In the genomic region with DNA sequence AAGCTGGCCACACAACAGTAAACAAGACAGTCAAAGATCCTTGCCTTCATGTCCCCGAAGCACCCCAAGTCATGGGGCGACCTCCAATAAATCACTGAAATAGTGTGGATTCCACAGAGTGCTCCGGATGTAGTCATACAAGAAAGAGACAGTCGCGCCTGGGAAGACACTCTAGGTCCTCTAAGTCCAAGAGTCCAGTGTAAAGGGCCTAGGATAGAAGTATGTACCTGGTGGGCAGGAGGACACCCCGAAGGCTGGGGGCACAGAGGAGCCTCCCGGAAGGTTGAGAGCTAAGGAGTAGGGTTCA, we compare ENCODE assay signal across 9 mouse cellular contexts. TPM values are rescaled to one million over a fixed set of nuclear protein-coding genes. Genes with fewer than 3 reads are reported as not detected.
DNase-seq lines count a peak whose midpoint lies in the region; ATAC-seq and TF ChIP-seq lines count a peak whose summit lies in the region.
"Had no signal": no experiment of that assay in that cellular context is flagged by ENCODE, and none has a peak within 500 bp of the region (broad histone marks: within the 10 kb centered on the region; RNA-seq: fewer than 3 reads in every experiment).

No protein-coding gene starts in this region.

- H3K4me1 ChIP-seq in forebrain, embryonic 10.5 days, result peaks cover 18% of the 10 kb centered on the region
- peaks cover 13% of the 10 kb centered on the region for H3K4me1 ChIP-seq in forebrain, embryonic 14.5 days (ENCODE audit: control insufficient read depth, insufficient read depth, low read length)
- peaks cover 6% of the 10 kb centered on the region for H3K4me1 ChIP-seq in limb, embryonic 12.5 days (replicated peaks)
- peaks cover 11% of the 10 kb centered on the region for H3K4me1 ChIP-seq in limb, embryonic 10.5 days
- H3K4me1 ChIP-seq in hindbrain, embryonic 15.5 days (replicated peaks), result peaks cover 12% of the 10 kb centered on the region
- H3K4me1 ChIP-seq in midbrain, postnatal 0 days (ENCODE audit: insufficient read depth, low read length), result no peaks in the 10 kb centered on the region
- H3K4me1 ChIP-seq in thymus, adult 2 months (replicated peaks; ENCODE audit: control insufficient read depth, insufficient read depth, low read length), result peaks cover 5% of the 10 kb centered on the region

- TF ChIP-seq POLR2A in thymus, adult 2 months (IDR thresholded peaks at IDR 0.05; ENCODE audit: control insufficient read depth, extremely low read depth, insufficient read depth, low read length, poor library complexity), result no peak

- H3K27ac ChIP-seq in forebrain, embryonic 10.5 days, result no peak overlapping the region
- no peak overlapping the region for H3K27ac ChIP-seq in forebrain, embryonic 14.5 days (ENCODE audit: low read depth, low read length)
- no peak overlapping the region for H3K27ac ChIP-seq in limb, embryonic 12.5 days
- H3K27ac ChIP-seq in limb, embryonic 10.5 days, result no peak overlapping the region
- peak overlapping the region; percentile 76 for H3K27ac ChIP-seq in hindbrain, embryonic 15.5 days (replicated peaks)
- H3K27ac ChIP-seq in midbrain, postnatal 0 days (ENCODE audit: low read depth, low read length), result peak overlapping the region; percentile 67; the same call in 1 of the 2 replicates
- no peak overlapping the region for H3K27ac ChIP-seq in thymus, adult 2 months (ENCODE audit: control insufficient read depth, insufficient read depth, low read length)

- no peak overlapping the region for H3K9ac ChIP-seq in forebrain, embryonic 14.5 days (ENCODE audit: low read length)
- H3K9ac ChIP-seq in limb, embryonic 12.5 days (replicated peaks), result no peak overlapping the region
- no peak overlapping the region for H3K9ac ChIP-seq in hindbrain, embryonic 15.5 days
- H3K9ac ChIP-seq in midbrain, postnatal 0 days (replicated peaks; ENCODE audit: low read length, poor library complexity, severe bottlenecking), result no peak overlapping the region

- ATAC-seq in forebrain, embryonic 14.5 days, result no peak
- peak; percentile 34; the same call in 1 of the 2 replicates for ATAC-seq in limb, embryonic 12.5 days (ENCODE audit: insufficient number of reproducible peaks, insufficient read depth, low FRiP score, low TSS enrichment, low read depth)
- ATAC-seq in hindbrain, embryonic 15.5 days (ENCODE audit: low FRiP score, low read depth), result no peak; the same call in 1 of the 2 replicates
- no peak for ATAC-seq in midbrain, postnatal 0 days (ENCODE audit: low FRiP score)

- WGBS in forebrain, embryonic 10.5 days, result 52% methylated on average over 7 of the region's 7 CpGs
- 58% methylated on average over 7 of the region's 7 CpGs for WGBS in forebrain, embryonic 14.5 days
- WGBS in limb, embryonic 12.5 days, result 50% methylated on average over 7 of the region's 7 CpGs
- 53% methylated on average over 7 of the region's 7 CpGs for WGBS in limb, embryonic 10.5 days
- 52% methylated on average over 7 of the region's 7 CpGs for WGBS in hindbrain, embryonic 15.5 days
- WGBS in midbrain, postnatal 0 days, result 54% methylated on average over 7 of the region's 7 CpGs
- WGBS in thymus, adult 2 months, result 74% methylated on average over 7 of the region's 7 CpGs

- no peaks in the 10 kb centered on the region for H3K9me3 ChIP-seq in forebrain, embryonic 10.5 days
- no peaks in the 10 kb centered on the region for H3K9me3 ChIP-seq in forebrain, embryonic 14.5 days (replicated peaks; ENCODE audit: control insufficient read depth, low read length)
- no peaks in the 10 kb centered on the region for H3K9me3 ChIP-seq in limb, embryonic 12.5 days
- H3K9me3 ChIP-seq in limb, embryonic 10.5 days (replicated peaks), result no peaks in the 10 kb centered on the region
- H3K9me3 ChIP-seq in hindbrain, embryonic 15.5 days, result no peaks in the 10 kb centered on the region
- H3K9me3 ChIP-seq in midbrain, postnatal 0 days (ENCODE audit: low read length), result no peaks in the 10 kb centered on the region

- no peak for DNase-seq in forebrain, embryonic 10.5 days (ENCODE audit: extremely low spot score, low spot score)
- no peak for DNase-seq in forebrain, embryonic 14.5 days (ENCODE audit: low spot score)
- no peak for DNase-seq in limb, embryonic 10.5 days (ENCODE audit: low spot score)
- DNase-seq in midbrain, postnatal 0 days (ENCODE audit: low spot score), result no peak
- no peak for DNase-seq in thymus, adult 2 months
- no peak for DNase-seq in right cerebral cortex, postnatal 36 days (ENCODE audit: low spot score in 2 of 2)

- peaks cover 10% of the 10 kb centered on the region for H3K27me3 ChIP-seq in forebrain, embryonic 10.5 days (ENCODE audit: poor library complexity, severe bottlenecking)
- H3K27me3 ChIP-seq in forebrain, embryonic 14.5 days (replicated peaks; ENCODE audit: control insufficient read depth, insufficient read depth, low read length), result no peaks in the 10 kb centered on the region
- H3K27me3 ChIP-seq in limb, embryonic 12.5 days, result no peaks in the 10 kb centered on the region
- H3K27me3 ChIP-seq in limb, embryonic 10.5 days (ENCODE audit: low read depth, poor library complexity, severe bottlenecking), result 0 out of 2 replicates have a peak, but pooled peaks cover 6% of the 10 kb centered on the region
- H3K27me3 ChIP-seq in hindbrain, embryonic 15.5 days, result no peaks in the 10 kb centered on the region
- H3K27me3 ChIP-seq in midbrain, postnatal 0 days (ENCODE audit: insufficient read depth, low read length), result no peaks in the 10 kb centered on the region
- no peaks in the 10 kb centered on the region for H3K27me3 ChIP-seq in thymus, adult 2 months (ENCODE audit: control insufficient read depth, insufficient read depth, low read length)

- no peaks in the 10 kb centered on the region for H3K36me3 ChIP-seq in forebrain, embryonic 10.5 days (replicated peaks)
- H3K36me3 ChIP-seq in forebrain, embryonic 14.5 days (ENCODE audit: control insufficient read depth, insufficient read depth, low read length), result peaks cover 51% of the 10 kb centered on the region
- H3K36me3 ChIP-seq in limb, embryonic 12.5 days, result peaks cover 16% of the 10 kb centered on the region; the same call in 1 of the 2 replicates
- H3K36me3 ChIP-seq in limb, embryonic 10.5 days, result no peaks in the 10 kb centered on the region
- H3K36me3 ChIP-seq in hindbrain, embryonic 15.5 days, result peaks cover 41% of the 10 kb centered on the region
- peaks cover 33% of the 10 kb centered on the region for H3K36me3 ChIP-seq in midbrain, postnatal 0 days (ENCODE audit: insufficient read depth, low read length)
- H3K36me3 ChIP-seq in thymus, adult 2 months (ENCODE audit: control insufficient read depth, insufficient read depth, low read length), result no peaks in the 10 kb centered on the region

- TF ChIP-seq CTCF in midbrain, postnatal 0 days (IDR thresholded peaks at IDR 0.05), result no peak
- no peak for TF ChIP-seq CTCF in thymus, adult 2 months (IDR thresholded peaks at IDR 0.05; ENCODE audit: borderline replicate concordance, control insufficient read depth, extremely low read depth, insufficient read depth, low read length, poor library complexity)

- H3K4me2 ChIP-seq in forebrain, embryonic 14.5 days (ENCODE audit: low read length), result no peak overlapping the region
- peak overlapping the region; percentile 42 for H3K4me2 ChIP-seq in limb, embryonic 12.5 days
- H3K4me2 ChIP-seq in hindbrain, embryonic 15.5 days, result no peak overlapping the region; the same call in 1 of the 2 replicates
- no peak overlapping the region for H3K4me2 ChIP-seq in midbrain, postnatal 0 days (ENCODE audit: low read depth, low read length, poor library complexity, severe bottlenecking)

- peak overlapping the region; percentile 31; the same call in 1 of the 2 replicates for H3K4me3 ChIP-seq in forebrain, embryonic 10.5 days
- H3K4me3 ChIP-seq in forebrain, embryonic 14.5 days (ENCODE audit: low read depth, low read length), result no peak overlapping the region
- H3K4me3 ChIP-seq in limb, embryonic 12.5 days (replicated peaks), result no peak overlapping the region
- H3K4me3 ChIP-seq in limb, embryonic 10.5 days, result no peak overlapping the region
- H3K4me3 ChIP-seq in hindbrain, embryonic 15.5 days, result no peak overlapping the region
- H3K4me3 ChIP-seq in midbrain, postnatal 0 days (ENCODE audit: low read depth, low read length), result no peak overlapping the region
- H3K4me3 ChIP-seq in thymus, adult 2 months (ENCODE audit: control insufficient read depth, insufficient read depth, low read length), result no peak overlapping the region

RNA-seq across cellular contexts. Expression of a gene that starts 23.7 kb away (rescaled TPM):
- 14.8 and 18.3 TPM in 2 replicates for polyA plus RNA-seq in forebrain, embryonic 10.5 days (2016; fragmentation: Nextera tagmentation; extraction: Ambion mirVana)
- polyA plus RNA-seq in forebrain, embryonic 14.5 days (2014; fragmentation: Nextera tagmentation; extraction: Ambion mirVana), result 25.3 and 38.7 TPM in 2 replicates
- polyA plus RNA-seq in limb, embryonic 12.5 days (2016; fragmentation: Nextera tagmentation; extraction: Ambion mirVana), result 1.4 and 1.6 TPM in 2 replicates
- 1.5 and 2.2 TPM in 2 replicates for polyA plus RNA-seq in limb, embryonic 10.5 days (2016; fragmentation: Nextera tagmentation; extraction: Ambion mirVana)
- 51.1 and 53.0 TPM in 2 replicates for polyA plus RNA-seq in hindbrain, embryonic 15.5 days (2015; fragmentation: Nextera tagmentation; extraction: Ambion mirVana)
- 17.9 and 19.4 TPM in 2 replicates for total RNA-seq in midbrain, postnatal 0 days (2014; rRNA removed)
- polyA plus RNA-seq in midbrain, postnatal 0 days (2015; fragmentation: Nextera tagmentation; extraction: Ambion mirVana), result 28.1 and 33.1 TPM in 2 replicates
- polyA plus RNA-seq in thymus, adult 2 months (2012; rRNA removed), result 0.47 and 0.64 TPM in 2 replicates

RNA-seq across cellular contexts. Expression of a gene that starts 27.2 kb away (rescaled TPM):
- polyA plus RNA-seq in forebrain, embryonic 10.5 days (2016; fragmentation: Nextera tagmentation; extraction: Ambion mirVana), result 17.8 and 21.9 TPM in 2 replicates
- polyA plus RNA-seq in forebrain, embryonic 14.5 days (2014; fragmentation: Nextera tagmentation; extraction: Ambion mirVana), result 45.9 and 70.0 TPM in 2 replicates
- 29.4 and 33.7 TPM in 2 replicates for polyA plus RNA-seq in limb, embryonic 12.5 days (2016; fragmentation: Nextera tagmentation; extraction: Ambion mirVana)
- polyA plus RNA-seq in limb, embryonic 10.5 days (2016; fragmentation: Nextera tagmentation; extraction: Ambion mirVana), result 14.4 and 25.5 TPM in 2 replicates
- 107 and 120 TPM in 2 replicates for polyA plus RNA-seq in hindbrain, embryonic 15.5 days (2015; fragmentation: Nextera tagmentation; extraction: Ambion mirVana)
- total RNA-seq in midbrain, postnatal 0 days (2014; rRNA removed), result 229 and 238 TPM in 2 replicates
- 108 and 111 TPM in 2 replicates for polyA plus RNA-seq in midbrain, postnatal 0 days (2015; fragmentation: Nextera tagmentation; extraction: Ambion mirVana)
- polyA plus RNA-seq in thymus, adult 2 months (2012; rRNA removed), result 48.3 and 64.2 TPM in 2 replicates

RNA-seq across cellular contexts. Expression of a gene that starts 33.1 kb away (rescaled TPM):
- 0.12 and 0.22 TPM in 2 replicates for polyA plus RNA-seq in forebrain, embryonic 10.5 days (2016; fragmentation: Nextera tagmentation; extraction: Ambion mirVana)
- not detected in 2 replicates for polyA plus RNA-seq in forebrain, embryonic 14.5 days (2014; fragmentation: Nextera tagmentation; extraction: Ambion mirVana)
- 0.24 and 0.39 TPM in 2 replicates for polyA plus RNA-seq in limb, embryonic 12.5 days (2016; fragmentation: Nextera tagmentation; extraction: Ambion mirVana)
- 0.11 and 0.20 TPM in 2 replicates for polyA plus RNA-seq in limb, embryonic 10.5 days (2016; fragmentation: Nextera tagmentation; extraction: Ambion mirVana)
- polyA plus RNA-seq in hindbrain, embryonic 15.5 days (2015; fragmentation: Nextera tagmentation; extraction: Ambion mirVana), result 0.07 and 0.08 TPM in 2 replicates
- not detected in 2 replicates for total RNA-seq in midbrain, postnatal 0 days (2014; rRNA removed)
- 0.12 TPM in 1 of 2 replicates, not detected in the other for polyA plus RNA-seq in midbrain, postnatal 0 days (2015; fragmentation: Nextera tagmentation; extraction: Ambion mirVana)
- polyA plus RNA-seq in thymus, adult 2 months (2012; rRNA removed), result 0.59 and 0.66 TPM in 2 replicates
- total RNA-seq: common myeloid progenitor, adult 5-6 weeks had no signal

RNA-seq across cellular contexts. Expression of a gene that starts 45.0 kb away (rescaled TPM):
- polyA plus RNA-seq in forebrain, embryonic 10.5 days (2016; fragmentation: Nextera tagmentation; extraction: Ambion mirVana), result 29.9 and 31.4 TPM in 2 replicates
- 20.3 and 22.7 TPM in 2 replicates for polyA plus RNA-seq in forebrain, embryonic 14.5 days (2014; fragmentation: Nextera tagmentation; extraction: Ambion mirVana)
- 33.7 and 36.9 TPM in 2 replicates for polyA plus RNA-seq in limb, embryonic 12.5 days (2016; fragmentation: Nextera tagmentation; extraction: Ambion mirVana)
- polyA plus RNA-seq in limb, embryonic 10.5 days (2016; fragmentation: Nextera tagmentation; extraction: Ambion mirVana), result 32.8 and 34.2 TPM in 2 replicates
- 28.0 and 29.4 TPM in 2 replicates for polyA plus RNA-seq in hindbrain, embryonic 15.5 days (2015; fragmentation: Nextera tagmentation; extraction: Ambion mirVana)
- total RNA-seq in midbrain, postnatal 0 days (2014; rRNA removed), result 32.8 and 42.3 TPM in 2 replicates
- 29.3 and 29.4 TPM in 2 replicates for polyA plus RNA-seq in midbrain, postnatal 0 days (2015; fragmentation: Nextera tagmentation; extraction: Ambion mirVana)
- 73.2 and 79.9 TPM in 2 replicates for polyA plus RNA-seq in thymus, adult 2 months (2012; rRNA removed)

RNA-seq across cellular contexts. Expression of a gene that starts 45.1 kb away (rescaled TPM):
- 0.70 and 0.81 TPM in 2 replicates for polyA plus RNA-seq in forebrain, embryonic 10.5 days (2016; fragmentation: Nextera tagmentation; extraction: Ambion mirVana)
- 0.51 TPM in 1 of 2 replicates, not detected in the other for polyA plus RNA-seq in forebrain, embryonic 14.5 days (2014; fragmentation: Nextera tagmentation; extraction: Ambion mirVana)
- polyA plus RNA-seq in limb, embryonic 12.5 days (2016; fragmentation: Nextera tagmentation; extraction: Ambion mirVana), result 1.0 and 1.1 TPM in 2 replicates
- 0.85 and 1.6 TPM in 2 replicates for polyA plus RNA-seq in limb, embryonic 10.5 days (2016; fragmentation: Nextera tagmentation; extraction: Ambion mirVana)
- polyA plus RNA-seq in hindbrain, embryonic 15.5 days (2015; fragmentation: Nextera tagmentation; extraction: Ambion mirVana), result 0.83 and 0.92 TPM in 2 replicates
- total RNA-seq in midbrain, postnatal 0 days (2014; rRNA removed), result 0.11 and 0.61 TPM in 2 replicates
- 0.45 and 0.85 TPM in 2 replicates for polyA plus RNA-seq in midbrain, postnatal 0 days (2015; fragmentation: Nextera tagmentation; extraction: Ambion mirVana)
- polyA plus RNA-seq in thymus, adult 2 months (2012; rRNA removed), result 2.6 and 4.6 TPM in 2 replicates
- total RNA-seq: common myeloid progenitor, adult 5-6 weeks had no signal

Comparison
In these comparisons a context has a peak if more than half of its experiments do, and no peak if none do; other contexts are left out.
1. H3K27ac ChIP-seq: peak in hindbrain, embryonic 15.5 days (single experiment) and midbrain, postnatal 0 days (single experiment); none in forebrain, embryonic 10.5 days (single experiment), forebrain, embryonic 14.5 days (single experiment), limb, embryonic 12.5 days (single experiment), limb, embryonic 10.5 days (single experiment) and thymus, adult 2 months (single experiment).